Mouse (Mus musculus): Measurements from ENCODE around the gene Eef1akmt2.
A peak's percentile ranks its signal among the peaks of the same experiment; 100 is the strongest.

Gene Eef1akmt2

DNA sequence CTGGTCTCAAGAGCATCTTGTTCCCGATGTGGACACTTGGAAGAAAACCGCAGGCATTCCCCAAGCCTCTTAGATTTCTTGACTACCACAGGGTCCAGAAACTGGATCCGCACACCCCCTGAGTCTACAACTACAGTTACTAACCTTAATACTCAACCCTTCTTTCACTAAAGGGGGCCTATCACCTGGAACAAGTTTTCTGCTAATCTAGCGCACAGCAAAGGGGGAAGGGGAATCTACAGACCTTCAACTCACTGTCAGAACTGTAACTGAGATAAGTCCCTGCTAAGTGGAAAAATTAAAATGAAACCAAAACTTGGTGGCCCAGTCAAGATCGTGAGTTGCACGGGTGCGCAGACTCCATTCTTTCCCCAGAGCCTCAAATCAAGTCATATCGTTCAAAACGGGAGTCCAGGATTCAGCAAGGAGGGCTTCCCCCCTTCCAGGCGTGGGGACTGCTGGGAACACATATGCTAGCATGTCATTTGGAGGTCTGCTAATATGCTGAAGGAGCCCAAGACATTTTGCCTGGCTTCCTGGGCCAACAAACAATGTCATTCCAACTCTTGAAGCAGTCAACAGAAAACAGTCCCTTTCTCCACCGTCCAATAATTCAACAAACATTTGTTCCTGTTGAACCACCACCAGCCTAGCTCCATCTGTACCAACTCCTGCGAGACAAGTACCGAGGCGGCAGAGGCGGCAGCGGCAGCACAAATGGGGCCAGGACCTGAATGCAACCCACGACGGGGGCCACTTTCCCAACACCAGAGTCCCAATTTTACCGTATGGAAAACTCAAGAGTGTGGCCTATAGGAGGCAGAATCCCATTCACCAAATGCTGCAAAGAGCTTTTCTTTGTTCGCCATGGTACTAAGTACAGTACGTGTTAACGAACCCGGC is 40.5 kb downstream of the Eef1akmt2 start:
- peak; percentile 23 for DNase-seq (ENCODE audit: low read depth, low spot score)

DNA sequence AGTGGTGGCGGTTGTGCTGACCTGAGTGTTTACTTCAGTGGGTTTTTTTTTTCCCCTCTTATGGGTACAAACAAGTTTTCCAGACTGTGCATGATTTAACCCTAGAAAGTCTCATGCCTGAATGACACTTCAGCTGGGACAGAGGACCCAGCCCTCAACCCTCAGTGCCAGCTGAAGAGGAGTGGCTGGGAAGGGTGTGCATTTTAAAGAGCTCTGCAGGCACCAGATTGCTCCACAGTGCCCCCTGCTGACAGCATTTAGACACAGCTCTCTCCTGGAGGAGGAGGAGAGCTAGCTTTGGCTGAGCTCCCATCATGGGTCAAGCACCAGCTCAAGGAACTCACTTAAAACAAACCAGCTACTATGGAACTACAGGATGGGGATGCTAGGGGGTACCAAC is 41.6 kb downstream of the Eef1akmt2 start:
- peak; percentile 82 for DNase-seq (ENCODE audit: low read depth, low spot score)

DNA sequence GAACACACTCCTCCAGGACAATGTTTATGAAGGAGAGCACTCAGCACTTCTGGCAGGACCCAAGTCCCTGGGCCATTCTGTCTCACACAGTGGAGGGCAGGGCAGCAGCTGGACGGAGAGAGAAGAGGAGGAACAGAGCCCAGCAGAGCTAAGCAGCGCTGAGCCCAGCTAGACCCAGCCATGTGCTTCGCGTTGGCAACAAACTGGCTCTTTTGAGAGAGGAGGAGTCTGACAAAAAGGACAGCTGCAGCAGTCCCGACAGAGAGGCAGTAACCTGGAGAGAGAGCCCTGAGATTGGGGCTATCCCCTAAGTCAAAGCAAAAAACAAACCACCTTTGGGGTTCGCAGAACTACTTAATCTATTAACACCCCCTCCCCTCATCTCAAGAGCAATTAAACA is 42.1 kb downstream of the Eef1akmt2 start:
- DNase-seq (ENCODE audit: low read depth, low spot score), result no peak

DNA sequence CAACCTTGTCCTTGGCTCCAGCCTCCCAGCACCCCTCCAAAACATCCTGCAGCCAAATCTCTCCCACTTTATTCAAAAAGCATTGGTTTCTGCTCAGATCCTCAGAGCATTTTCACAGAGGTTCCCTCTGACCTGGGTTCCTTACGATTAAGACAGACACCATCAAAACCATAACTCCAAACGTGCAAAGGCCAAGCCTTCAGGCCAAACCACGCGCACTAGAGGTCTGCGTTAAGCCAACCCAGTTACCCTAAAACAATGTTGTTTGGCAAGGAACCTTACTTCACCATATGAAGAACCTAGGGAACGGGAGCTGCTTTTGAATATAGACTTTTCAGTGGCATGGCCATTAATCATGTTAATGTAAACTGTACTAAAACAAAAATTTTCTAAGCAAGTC is 42.8 kb downstream of the Eef1akmt2 start:
- no peak for DNase-seq (ENCODE audit: low read depth, low spot score)

DNA sequence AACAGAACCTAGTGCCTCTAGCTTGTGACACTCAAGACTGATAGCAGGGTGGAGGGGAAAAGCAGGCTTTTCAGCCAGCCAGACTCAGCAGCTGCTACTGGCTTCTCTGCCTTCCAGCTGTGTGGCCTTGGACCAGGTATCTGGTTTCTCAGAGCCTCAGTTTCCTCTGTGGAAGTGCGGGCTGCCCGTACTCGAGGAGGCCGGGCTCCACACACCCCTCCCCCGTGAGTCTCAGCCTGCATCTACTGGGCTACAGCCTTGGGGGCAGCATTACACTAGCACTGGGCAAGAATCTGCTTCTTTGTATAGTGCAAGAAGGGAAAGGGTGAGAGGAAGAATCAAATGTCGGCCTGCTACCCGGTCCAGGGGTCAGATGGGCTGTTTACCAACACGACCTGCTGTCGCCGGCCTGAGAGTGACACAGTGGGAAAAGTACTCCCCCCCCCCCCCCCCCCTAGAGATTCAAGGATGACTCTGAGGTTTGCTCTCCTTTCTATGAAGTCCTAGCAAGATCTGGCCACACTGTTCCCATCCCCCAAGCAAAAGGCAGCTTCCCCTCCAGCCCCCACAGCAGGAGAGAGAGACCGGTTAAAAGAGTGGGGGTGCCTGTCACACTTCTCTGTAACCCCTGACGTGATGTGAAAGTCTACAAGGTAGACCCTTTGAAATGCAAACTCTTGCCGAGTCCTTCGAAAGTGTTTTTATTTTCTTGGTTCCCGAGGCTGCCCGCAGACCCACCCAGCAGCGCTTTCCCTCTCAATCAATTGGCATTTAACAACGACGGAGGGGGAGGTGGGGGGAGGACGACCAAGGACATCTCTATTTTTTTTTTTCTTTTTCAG is 43.4 kb downstream of the Eef1akmt2 start:
- DNase-seq (ENCODE audit: low read depth, low spot score), result peak; percentile 84

DNA sequence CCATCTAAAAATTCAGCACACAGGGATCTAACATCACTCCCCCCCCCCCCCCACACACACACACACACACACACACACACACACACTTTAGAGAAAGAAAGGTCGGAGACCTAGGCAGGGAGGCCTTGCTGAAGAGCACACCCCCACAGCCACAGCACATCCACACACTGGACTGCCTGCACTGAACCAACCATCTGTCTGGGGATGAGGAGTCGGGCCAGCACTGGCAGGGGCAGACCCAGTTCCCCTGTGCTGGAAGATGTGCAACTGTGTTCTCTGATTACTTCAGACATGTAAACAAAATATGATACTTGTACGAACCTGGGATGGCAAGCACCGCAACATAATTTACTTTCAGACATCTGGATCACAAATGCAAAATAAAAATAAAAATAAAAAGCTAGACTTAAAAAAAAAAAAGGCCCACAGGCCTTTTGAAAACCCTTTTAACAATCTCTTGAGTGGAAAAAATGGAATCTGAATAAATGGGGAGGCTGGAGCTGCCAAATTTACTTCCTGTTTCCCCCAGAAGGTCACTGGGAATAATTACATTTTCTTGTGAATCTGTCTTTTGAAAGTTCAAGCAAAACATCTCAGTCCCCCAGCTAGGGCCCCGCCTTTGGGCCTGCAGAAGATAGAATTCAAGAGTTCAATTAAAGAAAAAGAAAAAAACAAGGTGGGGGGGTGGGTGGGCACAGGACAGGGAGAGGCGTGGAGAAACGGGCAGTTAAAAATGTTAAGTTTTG is 44.2 kb downstream of the Eef1akmt2 start:
- no peak for DNase-seq (ENCODE audit: low read depth, low spot score)

DNA sequence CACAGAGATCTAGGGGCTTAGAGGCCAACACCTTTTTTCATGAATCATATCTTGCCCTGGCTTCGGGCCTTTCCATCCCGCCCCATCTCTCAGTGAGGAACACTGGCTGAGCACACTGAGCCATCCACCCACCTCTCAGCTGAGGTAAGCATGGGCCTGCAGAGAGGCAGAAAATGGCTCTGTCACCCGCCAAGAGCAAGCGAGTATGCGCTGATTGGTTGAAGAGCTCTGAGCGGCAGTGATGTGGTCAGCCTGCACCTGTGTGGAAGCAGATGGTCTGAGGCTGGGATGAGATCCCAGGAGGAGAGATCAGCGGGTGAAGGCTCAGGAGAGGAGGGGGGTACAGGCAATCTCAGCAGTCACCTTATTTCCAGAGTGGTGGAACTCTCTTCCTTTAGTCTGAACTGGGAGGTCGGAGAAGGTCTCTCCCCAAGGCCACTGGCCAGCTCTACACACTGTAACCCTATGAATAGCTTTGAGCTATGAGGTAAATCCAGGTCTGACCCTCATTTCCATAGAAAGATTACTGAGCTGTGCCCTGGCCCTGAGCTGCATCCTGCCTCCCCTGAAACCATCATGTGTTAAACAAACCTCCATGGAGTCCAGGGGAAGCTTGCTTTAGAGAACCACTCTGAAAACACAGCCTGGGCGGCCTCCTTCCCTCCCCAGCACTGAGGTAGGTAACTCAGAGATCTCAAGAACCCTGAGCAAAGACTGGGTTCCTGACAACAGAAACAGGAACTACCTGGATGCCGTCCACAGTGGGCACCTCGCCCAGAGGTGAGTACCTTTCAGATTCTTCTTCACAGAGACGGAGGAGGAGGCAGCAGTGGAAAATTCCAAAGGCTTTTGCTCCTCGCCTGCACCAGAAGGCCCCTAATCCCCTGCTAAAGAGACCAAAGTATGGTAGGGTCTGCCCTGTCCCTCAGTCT is 45.3 kb downstream of the Eef1akmt2 start:
- no peak for DNase-seq (ENCODE audit: low read depth, low spot score)

DNA sequence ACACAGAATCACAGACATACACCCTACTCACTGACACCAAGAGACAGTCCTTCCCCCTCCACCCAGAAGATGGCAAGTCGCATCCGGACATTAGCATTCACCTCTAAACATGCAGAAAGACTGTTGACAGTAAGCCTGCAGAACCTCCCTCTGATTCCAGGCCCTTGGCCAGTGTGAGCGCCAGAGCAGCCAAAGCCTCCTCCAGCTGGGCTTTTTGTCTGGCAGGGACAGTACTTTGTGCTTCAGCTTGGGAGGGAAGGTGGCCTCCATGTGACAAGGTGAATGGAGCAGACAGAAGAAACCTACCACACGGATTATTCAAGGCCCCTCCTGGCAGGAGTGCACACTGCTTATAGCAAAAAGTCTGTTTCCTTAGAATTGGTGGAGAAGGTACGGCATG is 46.2 kb downstream of the Eef1akmt2 start:
- no peak for DNase-seq (ENCODE audit: low read depth, low spot score)

DNA sequence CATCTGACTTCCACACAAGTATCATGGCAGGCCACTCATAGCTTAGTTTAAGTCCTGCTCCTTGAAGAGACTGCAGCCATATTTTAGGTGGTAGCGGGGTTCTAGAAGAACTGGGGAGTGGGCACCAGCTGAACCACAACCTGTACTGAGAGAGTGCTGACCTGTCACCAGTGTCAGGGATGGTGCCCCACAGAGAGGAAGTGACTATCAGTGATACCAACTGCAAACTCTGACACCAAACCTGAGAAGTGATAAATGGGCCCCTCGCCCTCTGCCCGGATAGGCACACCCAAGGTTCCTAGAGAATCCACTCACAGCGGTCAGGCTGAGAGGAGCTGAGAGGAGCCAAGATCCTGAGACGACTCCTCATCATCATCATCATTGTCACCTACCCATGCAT is 47.5 kb downstream of the Eef1akmt2 start:
- no peak for DNase-seq (ENCODE audit: low read depth, low spot score)

DNA sequence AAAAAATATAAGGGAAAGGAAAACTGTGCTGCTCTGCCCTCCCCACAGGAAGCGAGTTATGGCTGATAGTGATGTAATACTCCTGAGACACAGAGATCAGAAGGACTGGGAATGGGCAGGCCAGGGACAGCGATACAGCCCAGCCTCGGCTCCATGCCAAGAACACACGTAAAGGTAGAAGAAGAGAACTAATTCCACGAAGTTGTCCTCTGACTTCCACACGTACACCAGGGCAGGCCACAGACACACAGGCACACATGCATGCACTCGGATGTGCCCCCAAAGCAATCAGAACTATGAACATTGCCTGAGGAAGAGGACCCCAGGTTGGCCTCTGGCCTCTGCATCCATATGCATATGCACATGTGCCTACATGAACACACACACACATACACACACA is 48.0 kb downstream of the Eef1akmt2 start:
- no peak for DNase-seq (ENCODE audit: low read depth, low spot score)

DNA sequence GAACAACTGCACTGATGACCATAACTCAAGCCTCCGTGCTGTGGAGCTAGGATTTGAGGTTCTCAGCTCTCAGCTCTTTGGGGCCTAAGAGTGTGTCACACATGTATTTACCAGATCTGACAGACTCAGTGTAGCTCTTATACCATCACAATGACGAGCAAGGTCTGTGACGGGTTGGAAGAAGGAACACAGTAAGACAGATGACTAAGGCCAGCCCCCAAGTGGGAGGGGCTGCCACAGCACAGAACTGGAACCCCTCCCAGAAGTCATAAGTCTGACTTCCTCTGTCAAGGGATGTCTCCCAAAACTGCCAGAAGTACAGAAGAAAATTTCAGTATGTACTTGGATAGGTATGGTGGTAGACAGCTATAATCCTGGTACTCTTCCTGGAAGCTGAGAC is 48.5 kb downstream of the Eef1akmt2 start:
- no peak for DNase-seq (ENCODE audit: low read depth, low spot score)

DNA sequence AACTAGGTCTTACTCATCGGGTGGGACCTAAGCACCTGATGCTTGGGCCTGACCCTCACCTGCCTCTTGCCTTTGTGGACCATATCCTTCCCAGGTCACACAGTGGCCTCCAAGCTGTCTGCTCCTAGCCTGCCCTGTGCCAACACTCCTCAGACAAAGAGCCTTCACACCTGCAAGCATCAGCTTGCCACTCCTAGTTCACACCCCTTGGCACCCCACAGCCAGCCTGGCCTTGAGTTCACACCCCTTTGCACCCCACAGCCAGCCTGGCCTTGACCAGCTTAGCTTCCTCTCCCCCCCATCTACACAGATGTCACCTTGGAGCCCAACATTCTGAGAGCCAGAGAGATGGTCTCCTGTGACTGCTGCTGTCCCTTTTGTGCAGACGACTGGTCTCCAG is 49.1 kb downstream of the Eef1akmt2 start:
- no peak for DNase-seq (ENCODE audit: low read depth, low spot score)

DNA sequence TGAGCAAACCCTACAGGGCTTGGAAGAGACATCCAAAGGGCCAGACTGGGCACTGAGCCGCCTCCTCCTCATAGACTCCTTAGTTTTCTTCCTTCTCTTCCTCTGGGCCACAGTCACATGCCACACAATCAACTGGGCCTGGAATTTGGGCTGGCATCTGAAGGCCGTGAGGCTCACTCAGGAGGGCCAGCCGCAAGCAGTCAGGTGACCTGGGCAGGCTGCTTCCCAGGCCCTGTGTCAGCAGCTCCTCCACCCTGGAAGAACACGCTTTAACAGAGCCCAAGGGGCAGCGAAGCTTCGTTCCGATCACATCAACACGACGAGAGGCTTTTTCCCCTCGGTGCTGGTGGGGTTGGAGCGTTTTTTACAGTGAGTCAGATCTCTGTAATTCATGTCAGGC is 49.8 kb downstream of the Eef1akmt2 start:
- DNase-seq (ENCODE audit: low read depth, low spot score), result no peak

DNA sequence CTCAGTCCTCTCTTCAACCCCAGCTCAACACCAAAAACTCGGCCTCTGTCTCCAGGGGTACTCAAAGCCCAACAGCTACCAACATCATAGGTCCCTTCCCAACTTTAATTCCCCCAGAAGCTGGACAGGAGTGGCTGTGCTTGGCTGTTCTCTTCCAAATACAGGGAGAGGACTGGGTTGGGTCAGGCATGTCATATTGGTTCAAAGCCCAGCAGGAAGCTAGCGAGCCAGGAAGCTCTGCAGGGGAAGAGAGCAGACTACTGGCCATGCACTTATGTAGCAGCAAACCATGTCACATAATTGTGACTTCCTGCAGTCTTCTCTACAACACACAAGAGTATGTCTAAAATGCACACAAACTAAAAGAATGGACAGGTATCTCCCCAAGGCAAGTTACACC is 50.4 kb downstream of the Eef1akmt2 start:
- no peak for DNase-seq (ENCODE audit: low read depth, low spot score)

DNA sequence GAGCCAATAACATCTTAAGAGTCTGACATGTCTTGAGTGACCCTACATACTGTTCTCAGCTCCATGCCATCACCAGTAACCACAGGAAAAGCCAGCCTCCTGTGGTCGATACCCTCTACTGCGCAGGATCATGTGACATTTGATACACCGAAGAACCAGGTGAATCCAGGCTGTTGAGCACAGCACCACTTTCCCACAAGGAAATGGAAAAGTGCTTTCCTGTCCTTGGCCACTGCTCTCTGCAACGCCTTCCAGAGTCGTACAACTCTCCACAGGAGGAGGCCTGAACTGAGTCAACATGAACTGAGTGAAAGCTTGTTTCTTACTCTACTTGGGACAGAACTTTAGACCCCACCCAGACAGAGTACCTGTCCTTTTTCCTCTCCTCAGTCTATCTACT is 51.0 kb downstream of the Eef1akmt2 start:
- DNase-seq (ENCODE audit: low read depth, low spot score), result no peak

DNA sequence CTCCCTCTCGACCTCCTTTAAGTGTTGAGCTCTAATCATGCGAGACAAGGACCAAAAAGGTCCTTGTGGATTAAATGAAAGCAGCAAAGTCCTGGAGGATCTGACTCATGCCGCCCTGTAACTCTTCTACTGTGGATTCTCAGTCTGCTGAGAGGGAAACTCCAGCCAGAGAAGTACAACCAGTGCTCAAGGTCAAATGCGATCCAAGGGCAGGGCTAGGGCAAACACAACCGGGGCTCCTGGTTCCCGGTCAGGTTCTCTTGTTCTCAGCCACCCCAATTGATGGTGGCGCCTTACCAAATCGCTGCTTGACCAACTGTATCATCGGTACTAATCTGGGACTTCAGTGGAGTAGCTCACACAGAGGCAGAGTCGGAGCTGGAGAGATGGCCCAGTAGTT is 51.6 kb downstream of the Eef1akmt2 start:
- DNase-seq (ENCODE audit: low read depth, low spot score), result no peak

DNA sequence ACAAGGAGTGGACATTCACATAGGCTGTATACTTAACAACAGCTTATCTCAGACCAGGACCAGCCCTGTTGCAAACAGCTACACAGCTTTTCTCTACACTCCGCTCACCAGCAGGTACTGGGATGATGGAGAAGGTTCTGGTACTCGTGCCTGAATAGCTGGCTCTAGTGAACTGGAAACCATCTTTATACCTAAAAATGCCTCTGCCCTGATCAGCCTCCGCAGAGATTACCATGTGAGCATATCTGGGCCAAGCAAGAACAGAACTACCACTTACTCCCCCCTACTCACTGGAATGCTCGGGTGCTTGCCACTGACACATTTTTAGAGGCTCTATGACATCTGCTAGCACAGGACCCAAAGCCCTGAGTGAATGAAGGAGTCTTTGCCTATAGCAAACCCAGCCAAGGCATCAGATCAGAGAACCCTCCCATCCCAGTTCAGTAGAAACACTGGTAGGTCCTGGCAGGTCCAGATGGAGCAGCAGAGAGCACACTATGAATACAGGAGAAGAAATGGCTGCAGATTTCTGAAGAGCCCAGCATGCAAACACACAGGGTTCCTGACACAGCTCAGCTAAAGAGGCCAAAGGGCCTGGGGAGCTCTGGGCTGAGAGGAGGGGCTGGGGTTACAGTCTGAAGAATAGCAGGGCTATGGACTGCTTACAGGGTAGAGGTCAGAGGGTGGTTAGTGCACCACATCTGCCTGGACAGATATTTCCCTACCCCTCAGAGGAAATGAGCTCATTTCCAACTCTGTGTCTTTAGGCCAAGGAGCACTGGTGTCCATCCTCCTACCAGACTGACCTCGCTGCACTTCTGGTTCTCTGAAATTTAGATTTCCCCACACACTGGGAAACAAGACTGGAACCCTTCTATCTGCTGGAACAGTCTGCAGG is 53.1 kb downstream of the Eef1akmt2 start:
- DNase-seq (ENCODE audit: low read depth, low spot score), result no peak

DNA sequence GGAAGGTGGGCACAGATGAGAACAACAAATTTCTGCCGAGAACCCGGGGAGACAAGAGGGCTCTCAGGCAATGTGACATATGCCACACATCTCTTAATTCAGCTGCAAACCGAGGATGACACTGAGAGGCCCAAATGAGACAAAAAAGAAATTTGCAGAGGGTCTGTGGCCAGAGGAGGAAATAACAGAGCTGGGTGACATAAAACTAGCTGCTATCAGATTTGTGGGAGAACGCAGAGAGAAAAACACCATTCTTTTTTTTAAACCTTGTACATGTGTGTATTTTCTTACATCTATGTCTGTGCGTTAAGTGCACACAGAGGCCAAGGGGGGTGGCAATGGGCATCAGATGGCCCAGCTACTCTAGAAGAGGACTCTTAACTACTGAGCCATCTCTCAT is 57.3 kb downstream of the Eef1akmt2 start:
- DNase-seq (ENCODE audit: low read depth, low spot score), result no peak

DNA sequence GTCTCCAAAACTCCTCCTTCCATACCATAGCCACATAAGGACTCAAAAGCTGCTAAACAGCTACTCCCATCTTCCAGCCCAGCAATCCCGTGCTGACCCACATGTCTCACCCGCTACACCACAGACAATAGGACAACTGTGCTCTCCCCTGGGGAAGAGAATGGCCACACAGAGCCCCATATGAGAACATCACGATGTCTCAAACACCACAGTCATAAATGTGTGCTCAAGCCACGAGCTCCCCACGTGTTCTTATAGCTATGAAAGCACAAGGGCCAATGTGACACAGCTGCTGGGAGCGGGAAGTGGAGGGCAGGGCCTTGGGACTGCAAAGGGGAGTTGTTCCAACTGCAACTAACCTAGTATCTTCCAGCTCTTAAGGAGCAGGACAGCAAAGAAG is 59.0 kb downstream of the Eef1akmt2 start:
- DNase-seq (ENCODE audit: low read depth, low spot score), result no peak

Measured in R1 (cell line).